Mouse (Mus musculus) gastrocnemius, postnatal 4 days (tissue): ENCODE data around the gene Trnp1. TPM values are rescaled to one million over a fixed set of nuclear protein-coding genes. Genes with fewer than 3 reads are reported as not detected.

ENCODE experiments used
- DNase-seq, 2 experiments: peaks; one replicate each; pipeline ENCODE4 v3.0.0; 2021 to 2022; ENCODE audit warnings: low spot score in 2 of 2, mixed read lengths in 2 of 2
- total RNA-seq, 2 experiments: library from RNA; stranded (reverse); gene quantifications; 2 replicates each; pipeline ENCODE4 v1.2.3; 2021

The Trnp1 gene
- total RNA-seq, 2 experiments from 2014 or later, result 3.4 to 4.6 TPM

DNA sequence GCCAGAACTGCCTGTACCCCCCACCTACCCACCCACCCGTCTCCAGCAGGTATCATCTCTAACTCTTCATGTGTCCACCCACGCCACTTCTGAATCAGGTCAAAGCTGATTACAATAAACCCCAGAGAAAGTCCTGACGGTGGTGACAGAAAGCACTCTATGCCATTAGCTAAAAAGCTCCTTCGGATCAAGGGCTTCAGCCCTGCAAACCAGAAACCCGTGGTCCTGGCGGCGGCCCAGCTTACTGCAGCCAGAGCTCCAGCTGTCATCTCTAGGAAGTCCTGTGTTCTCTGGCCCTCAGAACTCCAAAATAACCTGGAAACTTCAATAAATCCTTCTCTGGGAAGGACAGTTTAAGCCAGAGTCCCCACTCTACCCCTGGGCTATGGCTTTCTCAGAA, 2.6 kb downstream of the Trnp1 start:
- peak in 1 of 2 experiments; percentile 60 for DNase-seq

DNA sequence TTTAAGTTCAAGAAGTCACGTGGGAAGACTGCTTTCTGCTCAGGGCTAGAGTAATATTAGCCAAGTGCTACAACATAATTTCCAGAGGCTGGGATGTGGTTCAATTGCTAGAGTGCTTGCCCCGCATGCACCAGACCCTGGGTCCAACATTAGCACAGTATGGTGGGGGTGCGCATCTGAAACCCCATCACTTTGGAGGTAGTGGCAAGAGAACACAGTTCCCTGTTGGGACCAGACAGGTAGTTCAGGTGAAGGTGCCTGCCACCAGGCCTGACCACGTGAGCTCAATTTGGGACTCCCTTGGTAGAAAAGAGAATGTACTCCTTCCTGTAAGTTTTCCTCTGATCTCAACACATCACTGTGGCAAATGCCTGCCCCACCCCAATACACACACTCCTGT, 3.5 kb downstream of the Trnp1 start:
- DNase-seq, result no peak

DNA sequence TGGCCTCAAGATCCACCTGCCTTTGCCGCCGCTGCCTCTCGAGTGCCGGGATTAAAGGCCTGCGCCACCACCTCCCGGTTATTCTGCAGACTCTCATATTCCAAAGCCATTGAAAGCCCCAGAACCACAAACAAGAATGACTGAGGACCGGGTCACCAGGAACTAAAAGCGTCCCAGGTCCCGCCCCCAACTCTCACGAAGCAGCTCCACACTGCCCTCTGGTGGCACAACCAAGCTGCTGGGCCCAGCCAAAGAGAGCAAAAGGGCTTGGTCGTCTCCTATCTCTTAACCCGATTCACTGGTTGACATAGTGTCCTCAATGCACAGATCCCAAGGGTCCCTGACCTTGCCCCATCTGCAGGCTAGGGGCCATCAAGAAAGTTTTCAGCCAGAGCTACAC, 3.9 kb downstream of the Trnp1 start:
- peak; percentile 86 to 90 for DNase-seq

- DNase-seq, result no peak
Measured at GRCm38 (mm10) chr4:133493895-133494294, 4.5 kb downstream of the Trnp1 start.

- DNase-seq, result peak in 1 of 2 experiments; percentile 47
Measured at GRCm38 (mm10) chr4:133491800-133492199, 6.5 kb downstream of the Trnp1 start.

GRCm38 (mm10) chr4:133489489-133490245, 8.7 kb downstream of the Trnp1 start:
- no peak for DNase-seq

- no peak for DNase-seq
Measured at GRCm38 (mm10) chr4:133488619-133489392, 9.5 kb downstream of the Trnp1 start.

DNA sequence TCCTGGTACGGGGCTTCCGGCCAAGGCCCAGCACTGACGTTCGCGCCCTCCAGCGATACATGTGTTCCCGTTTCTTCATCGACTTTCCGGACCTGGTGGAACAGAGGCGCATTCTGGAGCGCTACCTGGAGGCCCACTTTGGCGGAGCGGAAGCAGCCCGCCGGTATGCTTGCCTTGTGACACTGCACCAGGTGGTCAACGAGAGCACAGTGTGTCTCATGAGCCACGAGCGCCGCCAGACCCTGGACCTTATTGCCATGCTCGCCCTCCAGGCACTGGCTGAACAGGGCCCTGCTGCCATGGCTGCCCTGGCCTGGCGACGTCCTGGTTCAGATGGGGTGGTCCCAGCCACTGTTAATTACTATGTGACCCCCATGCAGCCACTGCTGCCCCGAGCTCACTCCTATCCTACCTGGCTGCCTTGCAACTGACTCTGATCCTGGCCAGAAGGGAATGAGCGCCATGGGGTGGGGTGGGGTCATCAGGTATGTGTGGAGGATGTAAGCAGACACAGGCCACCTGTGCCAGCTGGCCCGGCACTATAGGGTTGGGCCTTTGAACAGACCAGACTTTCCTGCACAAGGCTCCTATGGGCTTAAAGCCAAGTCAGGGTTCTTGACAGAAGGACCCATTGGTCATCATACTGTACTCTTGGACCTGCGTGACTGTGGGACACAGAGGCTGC, 11.5 kb downstream of the Trnp1 start:
- no peak for DNase-seq

DNA sequence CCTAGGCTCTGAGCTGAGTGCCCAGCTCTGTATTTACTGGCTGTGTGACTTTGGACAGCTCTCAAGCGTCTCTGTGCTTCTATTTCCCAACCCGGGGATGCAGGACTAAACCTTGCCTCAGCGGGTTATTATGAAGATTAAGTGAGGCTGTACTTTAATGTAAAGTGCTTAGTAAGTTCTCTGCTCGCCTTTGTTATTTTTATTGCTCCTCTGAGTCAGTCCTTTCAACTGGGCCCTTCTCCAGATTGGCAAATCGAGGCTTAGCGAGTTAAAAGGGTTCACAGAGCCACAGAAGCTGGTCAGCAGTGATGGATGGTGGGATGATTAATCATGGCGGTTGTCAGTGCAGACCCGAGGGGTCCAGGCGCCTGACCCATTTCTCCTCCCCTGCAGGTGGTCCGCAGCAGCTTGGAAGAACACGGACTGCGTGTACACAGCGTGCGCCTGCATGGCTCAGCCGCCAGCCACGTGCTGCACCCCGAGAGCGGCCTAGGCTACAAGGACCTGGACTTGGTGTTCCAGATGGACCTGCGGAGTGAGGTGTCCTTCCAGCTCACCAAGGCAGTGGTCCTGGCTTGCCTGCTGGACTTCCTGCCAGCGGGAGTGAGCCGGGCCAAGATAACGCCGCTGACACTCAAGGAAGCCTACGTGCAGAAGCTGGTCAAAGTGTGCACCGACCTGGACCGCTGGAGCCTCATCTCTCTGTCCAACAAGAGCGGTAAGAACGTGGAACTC, 12.5 kb downstream of the Trnp1 start:
- DNase-seq, result no peak

GRCm38 (mm10) chr4:133484266-133485025, 13.9 kb downstream of the Trnp1 start:
- no peak for DNase-seq

DNA sequence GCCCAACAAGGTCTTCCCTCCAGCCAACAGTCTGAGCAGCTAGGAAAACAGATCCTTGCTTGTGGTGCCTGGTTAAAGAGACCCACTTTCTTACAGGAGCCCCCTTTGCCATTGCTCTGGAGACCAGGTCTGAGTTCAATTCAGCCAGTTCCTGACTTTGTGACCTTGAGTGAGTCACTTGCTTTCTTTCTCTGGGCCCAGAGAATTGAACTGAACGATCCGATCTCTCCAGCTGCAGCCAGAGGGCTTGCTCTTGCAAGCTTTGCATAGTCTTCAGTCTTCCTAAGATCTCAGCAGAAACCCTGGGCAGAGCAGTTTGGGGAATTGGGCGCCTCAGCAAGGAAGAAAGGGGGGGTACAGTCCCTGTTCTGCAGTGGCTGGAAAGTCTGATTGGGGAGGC, 15.9 kb downstream of the Trnp1 start:
- no peak for DNase-seq

DNA sequence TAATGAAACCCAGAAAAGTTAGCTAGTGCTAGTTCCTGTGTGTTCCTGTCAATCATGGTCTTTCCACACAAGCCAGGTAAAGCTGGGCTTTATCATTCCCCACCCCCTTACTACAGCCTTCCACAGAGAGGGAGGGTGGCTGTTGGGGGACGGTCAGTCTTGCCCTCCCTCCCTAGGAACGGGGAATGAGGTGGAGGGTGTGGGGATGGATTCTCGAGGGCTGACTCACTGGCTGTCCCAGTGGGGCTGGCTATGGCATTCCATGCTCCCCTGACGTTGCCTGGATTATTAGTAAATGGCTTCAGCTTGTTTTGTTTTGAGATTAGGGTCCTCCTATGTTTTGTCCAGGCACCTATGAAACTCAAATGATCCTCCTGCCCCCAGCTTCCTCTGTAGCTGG, 16.9 kb downstream of the Trnp1 start:
- DNase-seq, result no peak

DNA sequence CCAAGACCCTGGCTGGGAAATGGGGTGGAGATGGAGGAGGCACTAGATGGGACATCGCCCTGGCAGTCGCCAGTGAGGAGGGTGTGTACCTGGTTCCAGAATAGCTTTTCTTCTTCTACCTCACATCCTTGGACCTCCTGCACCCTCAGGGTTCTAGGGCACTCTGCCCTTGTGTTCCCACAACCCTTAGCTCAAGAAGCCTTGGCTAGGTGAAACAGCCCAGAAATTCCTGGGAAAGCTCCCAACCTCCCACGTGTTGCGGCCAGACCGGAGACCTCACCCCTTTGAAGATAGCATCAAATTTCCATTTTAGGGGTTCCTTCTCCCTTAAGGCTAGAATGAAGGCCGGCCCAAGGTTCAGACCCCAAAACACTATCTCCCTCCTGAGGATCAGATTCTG, 17.6 kb downstream of the Trnp1 start:
- DNase-seq, result no peak

- no peak for DNase-seq
Measured at GRCm38 (mm10) chr4:133480185-133480537, 18.2 kb downstream of the Trnp1 start.

DNA sequence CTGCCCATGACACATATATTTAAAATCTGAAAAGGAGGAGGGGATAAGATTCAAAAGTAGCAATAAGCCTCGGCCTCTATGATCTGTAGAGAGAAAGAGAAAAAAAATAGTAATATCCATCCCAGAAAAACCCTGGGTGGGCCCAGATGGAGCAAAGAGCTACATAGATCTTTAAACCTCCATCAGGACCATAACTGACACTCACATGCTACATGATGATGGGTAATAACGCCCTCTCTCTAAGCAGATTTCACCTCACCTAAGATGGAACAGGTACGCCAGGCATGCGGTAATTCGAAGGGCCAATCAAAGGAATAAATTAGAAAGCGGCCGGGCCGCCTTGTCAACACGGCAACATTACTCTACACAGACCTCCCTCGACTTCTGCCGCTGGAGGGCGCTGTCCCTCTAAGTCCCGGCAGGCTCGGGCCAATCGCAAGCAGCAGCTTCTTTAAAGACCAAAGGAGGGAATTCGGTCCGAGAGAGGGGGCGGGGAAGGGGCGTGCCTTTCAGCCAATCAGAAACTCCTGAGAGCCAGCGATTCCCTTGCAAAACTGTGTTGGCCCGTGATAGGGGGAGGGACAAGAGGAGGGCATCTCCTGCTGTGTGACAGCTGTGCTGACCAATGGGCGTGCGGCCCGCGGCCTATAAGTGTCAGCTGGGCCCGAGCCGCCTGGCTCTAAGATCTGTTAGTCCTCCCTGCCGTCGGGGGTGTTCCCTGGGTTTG, 18.7 kb downstream of the Trnp1 start, which contains the start of gene Tent5b:
Gene Tent5b, plus strand, starts transcription at position 675 of the 727 bp plus-strand sequence.
- peak; percentile 96 to 99 for DNase-seq

DNA sequence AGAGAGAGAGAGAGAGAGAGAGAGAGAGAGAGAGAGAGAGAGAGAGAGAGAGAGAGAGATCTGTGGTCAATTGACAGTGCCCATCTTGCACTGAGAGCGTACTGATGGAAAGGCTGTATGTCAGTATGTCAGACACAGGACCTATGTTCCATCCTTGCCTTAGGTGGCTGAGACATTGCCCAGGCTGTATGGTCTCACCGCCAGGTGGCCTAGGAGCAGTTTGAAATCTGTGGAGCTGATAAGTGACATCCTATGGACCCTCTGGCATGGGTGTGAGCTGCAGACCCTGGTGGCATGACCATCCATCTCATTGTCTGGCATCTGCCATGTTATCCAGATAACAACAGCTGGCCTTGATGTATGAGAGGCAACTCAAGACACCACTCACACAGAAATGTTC, 24.5 kb downstream of the Trnp1 start:
- no peak for DNase-seq

- no peak for DNase-seq
Measured at GRCm38 (mm10) chr4:133471135-133471821, 27.1 kb downstream of the Trnp1 start.

DNA sequence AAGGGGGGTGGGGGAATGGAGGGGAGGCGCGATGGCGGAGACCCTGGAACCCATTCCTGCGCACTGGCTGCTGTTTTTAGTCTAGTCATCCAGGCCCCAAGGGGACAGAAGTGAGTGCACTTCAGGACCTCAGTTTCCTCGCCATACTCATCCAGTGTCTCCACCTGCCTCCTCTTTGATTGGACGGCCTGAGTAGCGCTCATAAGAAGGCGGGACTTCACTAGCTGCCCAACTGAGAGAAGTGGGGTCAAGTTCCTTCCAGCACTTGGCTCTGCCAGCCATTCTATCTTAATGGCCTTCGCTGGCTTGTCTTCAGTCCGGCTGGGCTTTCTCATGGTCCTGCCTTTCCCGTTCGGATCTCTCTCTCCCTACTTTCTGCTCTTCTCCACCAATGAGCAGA, 29.2 kb downstream of the Trnp1 start:
- DNase-seq, result no peak

GRCm38 (mm10) chr4:133468080-133468479, 30.3 kb downstream of the Trnp1 start:
- DNase-seq, result peak; percentile 53 to 73
